Mouse (Mus musculus): Measurements from ENCODE around the gene Vwa1. TPM values are rescaled to one million over a fixed set of nuclear protein-coding genes. Genes with fewer than 3 reads are reported as not detected.

Vwa1 gene
- polyA plus RNA-seq, 1 experiment: 21.5 TPM

DNA sequence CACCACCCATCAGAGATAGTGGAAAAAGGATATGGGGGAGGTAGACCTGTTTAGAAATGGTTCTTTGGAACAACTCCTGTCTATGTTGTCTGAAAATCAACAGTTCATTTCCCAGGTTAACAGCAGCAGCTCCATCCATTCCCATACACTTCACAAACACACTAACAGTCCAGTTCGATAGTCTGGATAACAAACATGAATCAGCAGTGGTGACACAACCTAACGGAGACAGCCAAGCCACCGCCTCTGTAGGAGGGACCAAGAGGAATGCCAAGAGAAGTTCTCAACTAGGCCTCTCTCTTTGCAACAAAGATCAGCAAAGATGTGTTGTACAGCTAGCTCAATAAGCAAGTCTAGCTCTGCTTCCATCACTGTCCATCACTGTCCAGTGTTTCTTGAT is 12.1 kb downstream of the Vwa1 start:
- no peak for TF ChIP-seq POLR2A (IDR thresholded peaks at IDR 0.05; ENCODE audit: low read depth, low read length)
- no peak for TF ChIP-seq CTCF (IDR thresholded peaks at IDR 0.05; ENCODE audit: extremely low read depth, insufficient read depth, insufficient read length, insufficient replicate concordance)
- WGBS: 90% methylated on average over 3 of the region's 3 CpGs
- no peak overlapping the region for H3K4me3 ChIP-seq (ENCODE audit: extremely low read depth, insufficient read depth, insufficient read length)

DNA sequence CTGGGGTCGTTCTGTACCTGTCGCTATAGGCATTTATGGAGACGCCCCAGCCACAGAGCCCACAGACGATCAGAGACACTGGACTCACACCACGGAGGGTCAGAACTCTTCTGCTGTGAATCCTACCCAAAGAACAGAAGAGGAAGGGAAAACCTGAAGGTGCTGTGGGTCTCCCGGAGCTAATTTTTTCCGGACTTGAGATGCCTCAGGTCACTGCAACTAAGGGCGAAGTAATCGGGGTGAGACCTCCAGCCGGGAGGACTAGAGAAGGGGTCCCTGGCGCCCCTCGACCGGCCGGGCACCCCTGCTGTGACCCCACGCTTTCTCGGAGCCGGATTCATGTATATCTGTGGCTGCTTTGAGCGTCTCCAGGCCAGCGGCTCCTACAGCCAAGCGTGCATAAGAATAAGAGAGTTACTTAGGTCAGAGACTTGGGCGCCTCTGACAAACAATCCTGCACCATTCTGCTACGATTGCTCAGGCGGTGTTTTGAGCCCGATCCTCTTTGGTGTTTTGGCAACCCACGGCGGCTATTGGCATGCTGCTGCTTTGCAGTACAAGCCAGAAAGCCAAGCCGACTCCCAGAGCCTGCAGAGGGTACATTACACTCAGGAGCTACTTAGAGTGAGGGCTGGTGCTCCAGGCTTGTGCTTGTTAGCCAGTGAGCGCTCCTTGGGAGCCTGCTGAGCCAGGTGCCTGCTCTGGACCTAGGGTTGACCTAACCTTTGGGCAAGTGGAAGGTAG is 13.0 kb downstream of the Vwa1 start:
- Histone ChIP-seq H3K27me3 (ENCODE audit: control insufficient read depth, insufficient read depth, low read length) (no peaks in the 10 kb centered on the region), H3K27ac (ENCODE audit: insufficient read depth, low read length) (no peak overlapping the region), H3K4me3 (ENCODE audit: extremely low read depth, insufficient read depth, insufficient read length) (peak overlapping the region; percentile 58), H3K4me1 (ENCODE audit: control insufficient read depth, insufficient read depth, insufficient read length) (peaks cover 4% of the 10 kb centered on the region; the same call in 1 of the 2 replicates), H3K36me3 (ENCODE audit: control insufficient read depth, insufficient read depth, low read length) (no peaks in the 10 kb centered on the region; the same call in 1 of the 2 replicates)
- DNase-seq (ENCODE audit: low read depth in 1 of 2, low spot score in 2 of 2): no peak
- 3% methylated on average over 28 of the region's 28 CpGs for WGBS
- TF ChIP-seq POLR2A (IDR thresholded peaks at IDR 0.05; ENCODE audit: low read depth, low read length) (no peak), CTCF (IDR thresholded peaks at IDR 0.05; ENCODE audit: extremely low read depth, insufficient read depth, insufficient read length, insufficient replicate concordance) (no peak)

More for the DNA sequence above, 12.1 kb downstream of the Vwa1 start:
- DNase-seq (ENCODE audit: low read depth in 1 of 2, low spot score in 2 of 2): no peak
- Histone ChIP-seq H3K4me1 (ENCODE audit: control insufficient read depth, insufficient read depth, insufficient read length) (peaks cover 4% of the 10 kb centered on the region; the same call in 1 of the 2 replicates), H3K36me3 (ENCODE audit: control insufficient read depth, insufficient read depth, low read length) (no peaks in the 10 kb centered on the region), H3K27me3 (ENCODE audit: control insufficient read depth, insufficient read depth, low read length) (no peaks in the 10 kb centered on the region), H3K27ac (ENCODE audit: insufficient read depth, low read length) (no peak overlapping the region)

DNA sequence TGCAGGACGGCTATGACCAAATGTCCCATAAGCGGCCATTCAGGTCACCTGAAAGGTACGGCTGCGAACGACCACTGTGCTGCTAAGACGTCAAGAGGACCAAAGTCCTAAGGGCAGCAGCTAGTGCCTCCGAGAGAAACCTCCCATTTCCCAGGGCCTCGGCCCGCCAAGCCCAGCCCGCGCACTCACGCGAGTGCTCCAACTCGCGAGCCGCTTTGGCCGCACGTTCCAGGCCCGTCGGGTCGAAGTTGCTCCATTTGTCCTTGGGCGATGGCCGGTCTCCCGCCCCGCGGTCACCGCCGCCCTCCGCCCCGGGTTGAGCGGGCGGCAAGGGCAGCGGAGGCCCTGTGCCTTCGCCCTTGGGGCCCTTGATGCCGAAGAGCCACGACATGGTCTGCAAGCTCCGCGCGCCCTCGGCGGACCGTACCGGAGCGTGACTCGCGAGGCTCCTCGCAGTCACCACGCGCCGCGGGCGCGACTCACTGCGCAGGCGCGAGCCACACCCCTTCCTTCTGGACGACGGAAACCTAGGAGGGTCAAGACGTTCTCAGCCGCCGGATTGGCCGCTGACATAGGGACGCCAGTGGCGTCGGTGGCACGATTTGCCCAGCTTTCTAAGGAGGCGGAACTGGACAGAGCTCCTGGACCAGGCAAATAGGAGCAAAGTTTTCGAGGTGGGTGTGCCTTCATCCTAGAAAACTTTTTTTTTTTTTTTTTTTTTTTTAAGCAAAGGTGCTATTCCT is 13.7 kb downstream of the Vwa1 start, which contains the start of gene Atad3a:
Atad3a (minus strand) TSS at position 481 of the 743 bp plus-strand sequence.
- peak; percentile 86 to 94 for DNase-seq (ENCODE audit: low read depth in 1 of 2, low spot score in 2 of 2)
- H3K27ac ChIP-seq (ENCODE audit: insufficient read depth, low read length): no peak within 1 kb of the TSS
- peak within 1 kb of the TSS; percentile 76 for H3K4me3 ChIP-seq (ENCODE audit: extremely low read depth, insufficient read depth, insufficient read length)
- no peaks in the 10 kb centered on the region for H3K27me3 ChIP-seq (ENCODE audit: control insufficient read depth, insufficient read depth, low read length)
- TF ChIP-seq POLR2A (IDR thresholded peaks at IDR 0.05; ENCODE audit: low read depth, low read length) (peak; percentile 48), CTCF (IDR thresholded peaks at IDR 0.05; ENCODE audit: extremely low read depth, insufficient read depth, insufficient read length, insufficient replicate concordance) (no peak)
- peaks cover 4% of the 10 kb centered on the region; the same call in 1 of the 2 replicates for H3K4me1 ChIP-seq (ENCODE audit: control insufficient read depth, insufficient read depth, insufficient read length)
- peaks cover 5% of the 10 kb centered on the region for H3K36me3 ChIP-seq (ENCODE audit: control insufficient read depth, insufficient read depth, low read length)
- WGBS: 1% methylated on average over 68 of the region's 68 CpGs

DNA sequence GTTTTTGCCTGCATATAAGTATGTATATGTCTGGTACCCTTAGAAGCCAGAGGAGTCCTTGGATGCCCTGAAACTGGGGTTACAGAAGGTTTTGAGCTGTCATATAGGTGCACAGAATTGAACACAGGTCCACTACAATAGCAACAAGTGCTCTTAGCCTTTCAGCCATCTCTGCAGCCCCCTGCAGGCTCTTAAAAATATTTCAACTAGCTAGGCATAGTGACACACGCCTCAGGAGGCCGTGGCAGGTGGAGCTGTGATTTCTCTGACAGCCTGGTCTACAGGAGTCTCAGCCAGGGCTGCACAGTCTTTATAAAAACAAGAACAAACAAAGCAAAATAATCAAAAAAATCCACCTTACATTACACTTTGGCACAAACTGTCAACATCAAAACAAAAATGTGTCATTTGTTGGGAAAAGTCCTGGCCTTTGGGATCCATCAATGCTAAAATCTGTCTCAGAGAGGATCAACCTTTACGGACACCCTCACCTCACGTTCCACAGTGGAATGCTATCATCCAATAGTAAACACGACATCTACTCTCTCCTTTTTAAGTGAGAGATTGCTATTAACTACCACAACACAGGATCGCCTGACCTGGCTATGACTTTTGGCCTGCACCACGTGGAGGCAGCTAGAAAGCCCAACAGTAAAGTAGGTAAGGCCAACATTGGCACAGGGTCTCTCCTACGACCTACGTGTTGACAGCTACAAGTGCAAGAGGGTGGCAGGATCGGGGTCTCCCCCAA is 14.5 kb downstream of the Vwa1 start:
- peaks cover 6% of the 10 kb centered on the region for H3K36me3 ChIP-seq (ENCODE audit: control insufficient read depth, insufficient read depth, low read length)
- H3K4me1 ChIP-seq (ENCODE audit: control insufficient read depth, insufficient read depth, insufficient read length): peaks cover 4% of the 10 kb centered on the region; the same call in 1 of the 2 replicates
- TF ChIP-seq POLR2A (IDR thresholded peaks at IDR 0.05; ENCODE audit: low read depth, low read length) (no peak), CTCF (IDR thresholded peaks at IDR 0.05; ENCODE audit: extremely low read depth, insufficient read depth, insufficient read length, insufficient replicate concordance) (no peak)
- H3K4me3 ChIP-seq (ENCODE audit: extremely low read depth, insufficient read depth, insufficient read length): peak overlapping the region; percentile 76
- DNase-seq (ENCODE audit: low read depth in 1 of 2, low spot score in 2 of 2): peak; percentile 24 to 31
- 2% methylated on average over 10 of the region's 10 CpGs for WGBS
- H3K27me3 ChIP-seq (ENCODE audit: control insufficient read depth, insufficient read depth, low read length): no peaks in the 10 kb centered on the region
- H3K27ac ChIP-seq (ENCODE audit: insufficient read depth, low read length): no peak overlapping the region

DNA sequence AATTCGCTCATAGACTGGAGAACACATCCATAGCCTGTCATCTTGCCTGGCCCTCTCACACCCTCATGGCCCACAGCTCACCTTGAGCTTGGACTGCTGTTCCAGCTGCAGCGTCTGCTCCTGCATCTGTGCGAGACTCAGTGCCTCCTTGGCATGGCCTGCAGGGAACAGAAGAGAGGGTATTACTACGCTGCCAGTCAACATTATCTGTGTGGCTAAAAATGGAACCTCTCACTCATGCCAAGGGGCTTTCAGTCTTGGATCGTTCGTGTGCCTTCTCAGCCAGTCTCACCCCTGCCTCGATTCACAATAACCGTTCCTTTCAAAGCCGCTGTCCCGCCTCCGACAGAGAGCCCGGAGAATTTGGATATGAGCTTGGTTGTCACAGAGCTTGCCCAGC is 17.5 kb downstream of the Vwa1 start:
- DNase-seq (ENCODE audit: low read depth in 1 of 2, low spot score in 2 of 2): no peak
- Histone ChIP-seq H3K36me3 (ENCODE audit: control insufficient read depth, insufficient read depth, low read length) (peaks cover 17% of the 10 kb centered on the region), H3K4me1 (ENCODE audit: control insufficient read depth, insufficient read depth, insufficient read length) (peaks cover 4% of the 10 kb centered on the region; the same call in 1 of the 2 replicates), H3K4me3 (ENCODE audit: extremely low read depth, insufficient read depth, insufficient read length) (no peak overlapping the region), H3K27me3 (ENCODE audit: control insufficient read depth, insufficient read depth, low read length) (no peaks in the 10 kb centered on the region), H3K27ac (ENCODE audit: insufficient read depth, low read length) (no peak overlapping the region)
- TF ChIP-seq POLR2A (IDR thresholded peaks at IDR 0.05; ENCODE audit: low read depth, low read length): no peak
- TF ChIP-seq CTCF (IDR thresholded peaks at IDR 0.05; ENCODE audit: extremely low read depth, insufficient read depth, insufficient read length, insufficient replicate concordance): no peak
- WGBS: 96% methylated on average over 12 of the region's 12 CpGs

Data from spleen, adult 2 months (tissue).